Mouse (Mus musculus): ENCODE measurements at regions not wholly inside any gene's neighbourhood (a gene's known extent, or its start where the extent isn't known, plus 50 kb on each side); places are given as distances from the start of the nearest gene placed in this dataset.
A peak's percentile ranks its signal among the peaks of the same experiment; 100 is the strongest.

- no peak for DNase-seq (ENCODE audit: low spot score in 2 of 2)
Measured at GRCm38 (mm10) chr14:100610017-100610760, 325.7 kb upstream of the Klf12 start.

- DNase-seq (ENCODE audit: low spot score in 2 of 2) = no peak
Measured at GRCm38 (mm10) chr14:100607109-100607508, 322.6 kb upstream of the Klf12 start.

- DNase-seq (ENCODE audit: low spot score in 2 of 2) = no peak
Measured at GRCm38 (mm10) chr14:100600886-100601451, 316.5 kb upstream of the Klf12 start.

GRCm38 (mm10) chr14:100570026-100570425 lies 285.5 kb upstream of the Klf12 start:
- DNase-seq (ENCODE audit: low spot score in 2 of 2) = no peak

- no peak for DNase-seq (ENCODE audit: low spot score in 2 of 2)
Measured at GRCm38 (mm10) chr14:100561884-100562283, 277.4 kb upstream of the Klf12 start.

- DNase-seq (ENCODE audit: low spot score in 2 of 2) = no peak
Measured at GRCm38 (mm10) chr14:100558378-100558777, 273.9 kb upstream of the Klf12 start.

GRCm38 (mm10) chr14:100552466-100552865 lies 268.0 kb upstream of the Klf12 start:
- no peak for DNase-seq (ENCODE audit: low spot score in 2 of 2)

GRCm38 (mm10) chr14:100550266-100550665 lies 265.8 kb upstream of the Klf12 start:
- no peak for DNase-seq (ENCODE audit: low spot score in 2 of 2)

GRCm38 (mm10) chr14:100530217-100530616 lies 245.7 kb upstream of the Klf12 start:
- DNase-seq (ENCODE audit: low spot score in 2 of 2) = no peak

GRCm38 (mm10) chr14:100529758-100530157 lies 245.3 kb upstream of the Klf12 start:
- no peak for DNase-seq (ENCODE audit: low spot score in 2 of 2)

GRCm38 (mm10) chr14:100509396-100509795 lies 224.9 kb upstream of the Klf12 start:
- no peak for DNase-seq (ENCODE audit: low spot score in 2 of 2)

- DNase-seq (ENCODE audit: low spot score in 2 of 2) = no peak
Measured at GRCm38 (mm10) chr14:100508087-100508486, 223.6 kb upstream of the Klf12 start.

GRCm38 (mm10) chr14:100507616-100508015 lies 223.1 kb upstream of the Klf12 start:
- DNase-seq (ENCODE audit: low spot score in 2 of 2) = no peak

GRCm38 (mm10) chr14:100488837-100489236 lies 204.4 kb upstream of the Klf12 start:
- no peak for DNase-seq (ENCODE audit: low spot score in 2 of 2)

GRCm38 (mm10) chr14:100485489-100485888 lies 201.0 kb upstream of the Klf12 start:
- DNase-seq (ENCODE audit: low spot score in 2 of 2) = no peak

- no peak for DNase-seq (ENCODE audit: low spot score in 2 of 2)
Measured at GRCm38 (mm10) chr14:100484101-100484500, 199.6 kb upstream of the Klf12 start.

GRCm38 (mm10) chr14:100477595-100478380 lies 193.3 kb upstream of the Klf12 start:
- no peak for DNase-seq (ENCODE audit: low spot score in 2 of 2)

- no peak for DNase-seq (ENCODE audit: low spot score in 2 of 2)
Measured at GRCm38 (mm10) chr14:100468311-100468710, 183.8 kb upstream of the Klf12 start.

- DNase-seq (ENCODE audit: low spot score in 2 of 2) = no peak
Measured at GRCm38 (mm10) chr14:100462321-100462720, 177.8 kb upstream of the Klf12 start.

- DNase-seq (ENCODE audit: low spot score in 2 of 2) = peak in 1 of 2 experiments; percentile 19
Measured at GRCm38 (mm10) chr14:100461141-100462043, 176.9 kb upstream of the Klf12 start.

- no peak for DNase-seq (ENCODE audit: low spot score in 2 of 2)
Measured at GRCm38 (mm10) chr14:100459601-100460290, 175.3 kb upstream of the Klf12 start.

Data from spleen, postnatal 14 days (tissue).